Mouse (Mus musculus) layer of hippocampus, adult 8-10 months (tissue): ENCODE data around the gene Leng8. TPM values are rescaled to one million over a fixed set of nuclear protein-coding genes. Genes with fewer than 3 reads are reported as not detected.

ENCODE experiments used
- DNase-seq, 2 experiments: peaks; one replicate each; pipeline ENCODE4 v3.0.0; 2022; ENCODE audit warnings: low spot score in 2 of 2
- total RNA-seq, 4 experiments: library from RNA; stranded (reverse); gene quantifications; 2 replicates each; pipeline ENCODE4 v1.2.4; 2022

Gene Leng8
- 100 to 1,000 TPM; 173 to 209 (median 190) TPM for total RNA-seq

- peak; percentile 99 to 100 for DNase-seq
These were observed at the start of gene Leng8 for GRCm38 (mm10) chr7:4136771-4137531. Gene Leng8, plus strand, starts transcription at chr7:4137039.

DNA sequence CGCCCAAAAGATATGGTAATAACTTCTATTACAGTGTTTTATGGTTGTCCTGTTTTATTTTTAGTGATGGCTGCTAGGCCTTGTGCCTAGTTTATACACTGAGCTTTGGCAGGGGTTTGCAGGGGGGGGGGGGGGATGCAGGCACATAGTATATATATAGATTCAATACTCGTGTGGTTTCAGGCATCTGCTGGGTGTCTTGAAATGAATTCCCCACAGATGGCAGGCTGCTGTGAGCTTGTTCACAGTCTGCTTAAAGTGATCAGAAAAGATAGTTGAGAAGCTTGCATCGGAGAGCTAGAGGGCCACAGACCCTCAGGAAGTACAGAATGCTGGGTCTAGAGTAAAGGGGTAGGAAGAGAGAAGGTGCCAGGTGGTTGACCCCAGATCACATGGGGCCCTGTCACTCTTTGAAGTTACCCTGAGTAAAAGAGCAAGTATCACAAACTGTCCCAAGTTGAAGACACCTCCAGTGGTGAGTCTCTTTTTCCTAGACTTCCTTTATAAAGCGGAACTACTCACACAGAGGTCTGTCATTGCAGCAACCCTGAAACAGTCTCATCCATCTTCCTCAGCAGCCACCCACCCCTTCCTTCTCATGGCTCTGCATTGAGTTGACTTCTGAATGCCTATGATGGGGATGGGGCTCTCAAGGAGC is 49.5 kb upstream of the Leng8 start:
- peak; percentile 37 to 39 for DNase-seq

DNA sequence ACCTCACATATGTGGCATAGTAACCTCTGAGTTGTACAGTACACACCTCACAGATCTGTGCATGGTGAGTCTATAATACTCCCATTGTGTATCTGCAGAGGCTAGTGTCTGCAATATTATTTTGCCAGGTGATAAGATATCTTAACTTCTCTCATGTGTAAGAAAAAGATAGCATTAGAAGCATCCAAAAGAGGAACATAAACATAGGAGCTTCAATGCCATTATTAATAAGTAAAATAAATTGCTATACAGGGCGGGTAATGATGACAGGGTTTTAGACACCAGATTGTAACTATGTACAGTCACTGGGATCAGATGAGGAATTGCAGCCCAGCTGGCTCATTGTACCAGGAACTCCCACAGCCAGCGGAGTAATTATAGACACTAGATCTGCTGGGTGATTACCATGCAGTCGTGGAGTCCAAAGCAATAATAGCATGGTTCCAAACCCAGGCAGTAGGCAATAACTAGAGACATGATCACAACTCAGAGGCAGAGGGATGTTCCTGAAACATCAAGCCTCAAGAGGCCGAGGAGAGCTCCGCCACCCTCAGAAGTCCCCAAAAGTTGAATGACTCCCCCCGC is 48.9 kb upstream of the Leng8 start:
- peak; percentile 63 to 66 for DNase-seq

- DNase-seq = no peak
These were observed 48.2 kb upstream of the Leng8 start for GRCm38 (mm10) chr7:4088679-4089078.

- no peak for DNase-seq
These were observed 45.7 kb upstream of the Leng8 start for GRCm38 (mm10) chr7:4091170-4091569.

DNA sequence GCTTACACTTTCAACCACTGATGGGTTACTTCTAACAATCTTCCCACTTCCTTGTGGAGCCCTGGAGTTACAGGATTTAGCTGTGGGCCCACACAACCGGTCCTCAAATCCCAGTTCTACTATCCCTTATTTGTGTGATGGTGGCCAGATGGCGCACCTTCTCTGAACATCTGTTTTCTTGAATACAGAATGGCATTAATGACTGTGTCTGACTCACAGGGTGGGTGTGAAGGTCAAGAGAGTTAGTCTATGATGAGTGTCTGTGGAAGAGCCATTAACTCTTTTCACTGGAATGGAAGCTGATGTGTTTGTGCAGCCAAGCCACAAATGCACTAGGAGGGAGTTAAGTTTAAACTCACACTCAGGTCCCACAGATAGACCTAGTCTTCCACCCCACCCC is 38.5 kb upstream of the Leng8 start:
- DNase-seq = no peak

DNA sequence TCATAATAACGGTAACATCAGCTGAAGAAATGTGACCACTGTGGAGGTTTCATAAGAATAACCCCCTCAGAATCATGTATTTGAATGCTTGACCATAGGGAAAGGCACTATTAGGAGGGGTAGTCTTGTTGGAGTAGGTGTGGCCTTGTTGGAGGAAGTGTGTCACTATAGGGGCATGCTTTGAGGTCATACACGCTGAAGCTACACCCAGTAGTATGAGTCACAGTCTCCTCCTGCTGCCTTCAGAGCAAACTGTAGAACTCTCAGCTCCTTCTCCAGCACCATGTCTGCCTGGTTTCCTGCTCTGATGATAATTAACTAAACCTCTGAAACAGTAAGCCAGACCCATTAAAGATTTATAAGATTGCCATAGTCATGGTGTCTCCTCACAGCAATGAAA is 38.0 kb upstream of the Leng8 start:
- DNase-seq = no peak

DNA sequence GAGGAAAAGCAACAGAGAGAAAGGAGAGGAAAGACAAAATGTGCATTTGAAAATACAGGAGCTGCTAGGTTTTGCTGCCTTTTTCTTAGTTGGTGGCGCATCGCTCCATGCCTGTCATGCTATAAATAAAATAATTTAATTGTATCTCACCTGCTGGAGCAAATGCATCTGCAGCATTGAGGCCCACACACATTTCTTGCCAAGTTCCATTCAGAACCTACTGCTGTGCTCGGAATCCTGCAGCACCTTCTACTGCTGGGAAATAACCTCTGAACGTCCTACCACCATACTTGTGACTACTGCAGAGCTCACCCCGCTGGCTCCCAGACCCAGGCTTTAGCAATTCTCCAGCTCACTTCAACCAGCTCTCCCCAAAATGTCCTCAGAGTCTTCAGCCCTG is 35.7 kb upstream of the Leng8 start:
- DNase-seq = no peak

DNA sequence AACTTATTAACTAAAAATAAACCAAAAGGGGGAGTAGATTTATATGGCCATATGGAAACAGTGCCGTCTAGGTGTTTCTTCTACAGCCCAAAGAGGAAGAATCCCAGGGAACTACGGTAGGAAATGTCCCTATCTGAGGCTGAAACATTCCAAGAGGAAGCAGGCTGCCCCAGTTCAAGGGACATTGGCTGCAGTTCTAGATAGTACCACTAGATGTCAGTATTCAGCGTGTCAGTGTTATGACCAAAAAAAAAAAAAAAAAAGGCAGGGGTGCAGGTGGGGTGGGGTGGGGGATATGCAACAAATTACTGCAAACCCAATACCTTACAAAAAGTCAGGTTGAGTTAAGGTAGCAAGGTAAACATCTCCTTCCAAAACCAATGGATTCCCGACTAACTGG is 33.4 kb upstream of the Leng8 start:
- no peak for DNase-seq

DNA sequence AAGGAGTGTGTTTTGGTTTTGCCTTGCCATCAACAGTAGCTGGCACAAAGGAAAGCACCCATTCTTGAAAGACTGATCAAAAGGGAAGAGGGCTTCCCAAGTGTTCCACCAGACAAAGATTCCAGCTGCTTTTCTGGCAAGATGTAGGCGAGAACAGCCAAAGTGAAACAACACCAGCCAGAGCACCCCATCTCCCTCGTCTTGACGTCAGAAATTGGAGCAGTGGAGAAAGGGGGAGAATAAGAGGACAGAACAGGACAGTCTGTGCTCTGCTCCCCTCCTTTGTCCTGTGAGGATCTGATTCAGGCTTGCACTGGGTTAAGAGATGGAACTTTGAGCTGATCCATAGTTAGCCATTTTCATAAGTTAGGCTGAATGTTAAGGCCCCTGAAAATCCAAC is 25.1 kb upstream of the Leng8 start:
- DNase-seq = peak in 1 of 2 experiments; percentile 20

GRCm38 (mm10) chr7:4117050-4117814 is 19.6 kb upstream of the Leng8 start:
- DNase-seq = peak in 1 of 2 experiments; percentile 59

DNA sequence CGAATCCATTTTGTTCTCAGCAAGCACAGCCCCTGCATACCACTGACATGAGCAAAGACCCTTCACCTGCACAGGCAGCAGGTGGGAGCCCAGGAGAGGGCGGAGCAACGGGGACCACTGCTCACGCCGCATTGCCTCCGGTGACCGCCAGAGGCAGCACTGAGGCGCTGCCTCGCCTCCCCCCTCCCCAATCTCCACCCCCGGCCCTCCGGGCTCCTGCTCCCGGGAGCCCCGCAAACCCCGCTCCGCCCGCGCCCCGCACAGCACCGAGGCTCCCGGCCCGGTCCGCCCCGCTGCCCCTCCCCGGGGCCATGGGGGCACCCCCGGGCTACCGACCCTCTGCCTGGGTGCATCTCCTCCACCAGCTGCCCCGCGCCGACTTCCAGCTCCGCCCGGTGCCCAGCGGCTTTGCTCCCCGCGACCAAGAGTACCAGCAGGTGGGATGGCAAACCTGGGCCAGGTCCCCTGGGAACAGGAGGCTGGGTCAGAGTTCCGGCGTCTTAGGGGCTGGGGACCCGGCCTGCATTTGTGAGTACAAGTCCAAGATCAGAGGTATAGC is 17.4 kb upstream of the Leng8 start, which contains the start of gene Ttyh1:
TSS of gene Ttyh1 (plus strand) at position 65 of the 559 bp plus-strand sequence.
- DNase-seq = peak in 1 of 2 experiments; percentile 64

DNA sequence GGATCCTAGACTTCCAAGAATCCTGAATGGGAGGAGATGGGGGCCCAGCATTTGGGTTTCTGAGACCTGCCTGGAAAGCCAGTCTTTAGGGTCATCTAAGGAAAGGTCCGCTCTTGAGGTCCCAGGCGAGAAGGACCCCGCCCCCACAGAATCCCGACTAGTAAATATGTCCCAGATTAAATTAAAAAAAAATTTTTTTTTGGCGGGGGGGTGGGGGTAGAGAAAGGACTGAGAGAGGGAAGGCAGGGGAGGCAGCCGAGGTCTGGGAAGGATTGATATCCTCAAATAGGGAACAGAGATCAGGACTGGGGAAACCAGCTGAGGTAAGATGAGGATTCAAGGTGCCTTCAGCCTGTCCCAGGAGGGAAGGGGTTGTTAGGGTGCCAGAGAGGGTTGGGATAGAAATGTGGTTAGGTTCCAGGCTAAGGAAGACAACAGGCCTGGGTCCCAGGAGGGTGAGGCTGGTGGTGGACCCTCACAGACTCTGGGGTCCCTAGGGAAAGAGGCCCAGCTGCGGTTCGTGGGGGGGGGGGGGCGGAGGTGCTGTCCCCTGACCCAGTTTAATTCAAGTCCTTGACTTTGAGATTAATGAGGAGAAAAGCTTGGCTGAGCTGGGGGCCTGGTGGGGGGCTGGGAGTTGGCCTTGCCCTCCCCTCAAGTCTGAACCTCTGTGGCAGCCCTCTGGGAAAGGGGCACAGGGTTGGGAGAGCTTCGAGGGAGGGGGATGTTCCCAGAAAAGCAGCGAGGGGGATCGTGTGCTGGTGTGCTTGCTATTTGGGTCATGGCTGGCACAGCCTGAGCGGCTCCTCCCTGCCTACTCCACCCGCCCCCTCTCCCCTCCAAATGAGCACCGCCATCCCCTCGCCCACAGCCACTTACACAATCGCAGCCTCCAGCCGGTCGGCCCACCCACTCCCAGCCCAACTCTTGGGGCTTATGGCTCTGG is 16.6 kb upstream of the Leng8 start:
- peak in 1 of 2 experiments; percentile 52 for DNase-seq

- no peak for DNase-seq
These were observed 14.6 kb upstream of the Leng8 start for GRCm38 (mm10) chr7:4122076-4122768.

DNA sequence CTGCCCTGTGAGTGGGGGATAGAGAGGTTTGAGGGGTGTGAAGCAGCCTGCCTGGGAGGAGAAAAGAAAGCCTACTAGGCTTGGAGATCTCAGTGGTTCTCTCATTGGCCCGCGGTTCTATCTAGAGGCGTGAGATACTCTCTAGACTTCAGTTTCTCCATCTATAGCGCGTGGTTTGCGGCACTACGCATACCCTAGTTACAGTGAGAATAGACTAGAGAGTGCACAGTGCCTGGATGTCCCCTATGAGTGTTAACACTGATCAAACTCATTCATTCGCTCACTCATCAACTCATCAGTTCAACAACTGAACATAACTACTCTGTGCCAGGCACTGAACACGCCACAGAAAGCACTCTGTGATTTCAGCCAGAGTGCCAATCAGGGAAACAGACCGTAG is 14.1 kb upstream of the Leng8 start:
- DNase-seq = no peak

- DNase-seq = peak; percentile 85 to 95
These were observed 13.1 kb upstream of the Leng8 start for GRCm38 (mm10) chr7:4123732-4124131.

- peak; percentile 89 to 95 for DNase-seq
These were observed 12.5 kb upstream of the Leng8 start for GRCm38 (mm10) chr7:4124315-4124759.

DNA sequence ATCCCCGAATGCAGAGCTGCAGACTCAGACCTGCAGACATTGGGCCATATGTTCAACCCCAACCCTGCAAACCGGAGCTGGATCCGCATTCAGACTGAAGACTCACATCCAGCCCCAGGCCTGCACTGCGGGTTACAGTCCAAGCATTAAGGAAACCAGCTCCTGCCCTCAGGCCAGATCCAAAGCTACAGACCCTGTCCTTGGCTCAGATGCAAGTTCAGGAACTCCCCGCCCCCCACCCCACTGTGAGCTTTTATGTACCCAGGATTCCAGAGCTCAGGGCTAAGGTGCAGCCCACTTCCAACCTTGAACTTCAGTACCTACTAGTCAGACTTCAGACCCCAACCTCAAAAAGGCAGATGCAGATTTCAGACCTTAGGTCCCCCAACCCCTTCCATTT is 12.0 kb upstream of the Leng8 start:
- no peak for DNase-seq

- no peak for DNase-seq
These were observed 11.5 kb upstream of the Leng8 start for GRCm38 (mm10) chr7:4125306-4125705.
